Mouse (Mus musculus) forebrain, embryonic 16.5 days (tissue): ENCODE measurements around the gene Plcb3. TPM values are rescaled to one million over a fixed set of nuclear protein-coding genes. Genes with fewer than 3 reads are reported as not detected.
A peak's percentile ranks its signal among the peaks of the same experiment; 100 is the strongest.

ENCODE experiments used
- ATAC-seq: fragments of 200-750 bp; cut with Nextera tagmentation; 2 replicates; pipeline ENCODE4 v1.8.0; 2017; ENCODE audit warnings: mild to moderate bottlenecking, moderate library complexity
- H3K27ac ChIP-seq: fragments of 300-500 bp; sonication (generic); 2 replicates; pipeline ENCODE4 v1.5.1; 2014; ENCODE audit warnings: low read length, control low read depth
- H3K27me3 ChIP-seq: fragments of 300-500 bp; sonication (generic); replicated peaks from 2 replicates; pipeline ENCODE4 v1.6.1; 2014; ENCODE audit warnings: low read length; ENCODE audit not compliant: control insufficient read depth, insufficient read depth
- H3K36me3 ChIP-seq: fragments of 300-500 bp; sonication (generic); 2 replicates; pipeline ENCODE4 v1.6.1; 2014; ENCODE audit not compliant: control insufficient read depth, insufficient read depth
- H3K4me1 ChIP-seq: fragments of 300-500 bp; sonication (generic); replicated peaks from 2 replicates; pipeline ENCODE4 v1.6.1; 2014; ENCODE audit warnings: low read length; ENCODE audit not compliant: control insufficient read depth, insufficient read depth
- H3K4me2 ChIP-seq: fragments of 300-500 bp; sonication (generic); 2 replicates; pipeline ENCODE4 v1.6.1; 2014; ENCODE audit warnings: mild to moderate bottlenecking, low read length, control low read depth
- H3K4me3 ChIP-seq: fragments of 300-500 bp; sonication (generic); replicated peaks from 2 replicates; pipeline ENCODE4 v1.5.1; 2014; ENCODE audit warnings: mild to moderate bottlenecking, low read length, control low read depth
- H3K9ac ChIP-seq: fragments of 300-500 bp; sonication (generic); replicated peaks from 2 replicates; pipeline ENCODE4 v1.6.1; 2014; ENCODE audit warnings: low read depth, low read length, control low read depth
- H3K9me3 ChIP-seq: fragments of 300-500 bp; sonication (generic); 2 replicates; pipeline ENCODE4 v1.6.1; 2016; ENCODE audit warnings: low read length; ENCODE audit not compliant: control insufficient read depth
- WGBS: fragments of 180-500 bp; shearing (Covaris S2); extraction: QIAGEN DNeasy Blood & Tissue Kit; methylation state at CpG from one replicate; pipeline ENCODE4 v1.1.7; 2014; 5-methylcytosine and 5-hydroxymethylcytosine counted together
- polyA plus RNA-seq: library from polyadenylated mRNA; unstranded; fragments of >200 nt; fragmentation: Nextera tagmentation; extraction: Ambion mirVana; gene quantifications from 2 replicates; pipeline ENCODE4 v1.2.1, GENCODE M21; 2015

The Plcb3 gene
- polyA plus RNA-seq, 1 experiment from 2014 or later, result 11.5 TPM

DNA sequence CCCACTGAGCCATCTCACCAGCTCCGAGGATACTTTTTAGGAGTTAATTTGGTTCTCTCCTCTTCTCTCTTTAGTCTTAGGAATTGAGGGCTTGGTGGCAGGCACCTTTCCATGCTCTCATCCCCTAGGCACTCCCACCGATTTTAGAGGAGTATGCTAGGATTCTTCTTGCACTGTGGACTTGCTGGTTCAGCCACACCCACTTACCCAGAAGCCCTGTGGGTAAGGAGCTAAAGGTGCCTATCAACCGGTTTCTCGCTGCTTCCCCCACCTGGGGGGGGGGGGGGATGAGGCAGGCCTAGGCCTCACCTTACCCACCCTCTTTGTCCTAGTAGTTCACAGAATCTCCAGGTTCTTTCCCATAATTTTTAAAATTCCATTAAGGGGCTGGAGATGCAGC is 28.5 kb downstream of the Plcb3 start:
- no peaks in the 10 kb centered on the region for H3K27me3 ChIP-seq
- peaks cover 2% of the 10 kb centered on the region; the same call in 1 of the 2 replicates for H3K36me3 ChIP-seq
- no peaks in the 10 kb centered on the region for H3K9me3 ChIP-seq
- whole genome bisulfite sequencing, result 50% methylated on average over 4 of the region's 4 CpGs
- H3K4me3 ChIP-seq, result no peak overlapping the region
- H3K27ac ChIP-seq, result no peak overlapping the region
- H3K4me1 ChIP-seq, result peaks cover 17% of the 10 kb centered on the region
- H3K4me2 ChIP-seq, result no peak overlapping the region
- H3K9ac ChIP-seq, result no peak overlapping the region
- ATAC-seq, result no peak

DNA sequence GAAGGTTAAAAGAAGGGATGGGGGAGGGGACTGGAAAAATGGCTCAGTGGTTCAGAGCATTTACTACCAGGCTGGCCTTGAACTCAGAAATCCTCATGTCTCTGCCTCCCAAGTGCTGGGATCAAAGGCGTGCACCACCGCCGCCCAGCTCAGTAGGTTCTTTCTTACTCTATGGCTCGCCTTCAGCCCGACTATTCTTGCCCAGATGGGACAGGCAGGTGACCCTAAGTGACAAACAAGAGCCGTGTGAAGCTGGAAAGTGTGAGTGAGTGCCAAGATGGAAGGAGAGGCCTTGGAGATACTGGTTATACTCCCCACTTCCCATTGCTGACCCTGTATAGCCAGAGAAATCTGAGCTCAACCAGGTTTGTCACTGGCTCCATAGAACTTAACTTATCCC is 32.6 kb downstream of the Plcb3 start:
- Histone ChIP-seq H3K27me3 (no peaks in the 10 kb centered on the region), H3K27ac (no peak overlapping the region), H3K36me3 (peaks cover 2% of the 10 kb centered on the region; the same call in 1 of the 2 replicates), H3K9ac (no peak overlapping the region), H3K4me1 (peaks cover 31% of the 10 kb centered on the region), H3K4me3 (no peak overlapping the region), H3K4me2 (no peak overlapping the region), H3K9me3 (no peaks in the 10 kb centered on the region)
- WGBS, result 96% methylated on average over 6 of the region's 6 CpGs
- no peak for ATAC-seq

DNA sequence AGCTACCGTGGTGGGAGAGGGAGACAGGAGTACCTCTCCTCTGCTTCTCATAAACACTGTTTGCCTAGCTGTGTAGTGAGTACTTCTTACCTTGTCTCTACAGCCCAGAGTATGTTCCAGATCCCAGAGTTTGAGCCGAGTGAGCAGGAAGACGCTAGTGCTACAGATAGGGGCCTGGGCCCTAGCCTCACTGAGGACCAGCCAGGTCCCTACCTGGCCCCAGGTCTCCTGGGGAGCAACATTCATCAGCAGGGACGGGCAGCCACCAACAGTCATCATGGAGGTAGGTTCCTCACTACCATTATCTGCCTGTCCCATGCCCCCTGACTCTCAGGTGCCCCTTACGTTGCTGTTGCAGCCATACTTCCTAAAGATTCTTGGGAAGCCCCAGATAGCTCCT is 33.5 kb downstream of the Plcb3 start:
- ATAC-seq, result no peak
- Histone ChIP-seq H3K27ac (peak overlapping the region; percentile 97), H3K9ac (peak overlapping the region; percentile 99), H3K4me3 (peak overlapping the region; percentile 98), H3K36me3 (peaks cover 2% of the 10 kb centered on the region; the same call in 1 of the 2 replicates), H3K9me3 (no peaks in the 10 kb centered on the region), H3K4me1 (peaks cover 34% of the 10 kb centered on the region), H3K27me3 (no peaks in the 10 kb centered on the region), H3K4me2 (peak overlapping the region; percentile 88)
- WGBS, result 23% methylated on average over 5 of the region's 5 CpGs

DNA sequence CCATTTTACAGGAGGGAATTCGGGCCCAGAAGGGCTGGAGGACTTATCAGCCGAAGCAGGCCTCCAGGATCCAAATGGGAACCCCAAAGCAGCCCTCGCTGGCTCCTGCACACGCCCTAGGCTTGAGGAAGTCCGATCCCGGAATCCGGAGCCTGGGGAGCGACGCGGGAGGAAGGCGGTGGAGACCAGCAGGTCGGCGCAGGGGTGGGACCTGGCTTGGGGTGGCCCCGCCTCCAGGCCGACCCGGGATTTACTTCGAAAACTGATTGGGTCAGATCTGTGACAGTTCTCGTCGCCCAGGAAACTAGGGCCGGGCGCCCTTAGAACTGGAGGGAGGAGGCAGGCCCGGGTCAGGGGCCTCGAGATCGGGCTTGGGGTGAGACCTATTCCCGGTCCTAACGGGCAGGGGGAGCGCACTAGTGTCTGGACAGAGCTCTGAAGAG is 34.0 kb downstream of the Plcb3 start, which contains the start of gene Gpr137:
Gpr137 (minus strand) TSS at position 232 of the 443 bp plus-strand sequence.
- peak within 1 kb of the TSS; percentile 99 for H3K9ac ChIP-seq
- peak within 1 kb of the TSS; percentile 99 for H3K4me2 ChIP-seq
- peak within 1 kb of the TSS; percentile 98 for H3K4me3 ChIP-seq
- WGBS, result under 1% methylated on average over 27 of the region's 27 CpGs
- H3K36me3 ChIP-seq, result peaks cover 2% of the 10 kb centered on the region; the same call in 1 of the 2 replicates
- H3K27ac ChIP-seq, result peak within 1 kb of the TSS; percentile 97
- H3K4me1 ChIP-seq, result peaks cover 34% of the 10 kb centered on the region
- H3K9me3 ChIP-seq, result no peaks in the 10 kb centered on the region
- ATAC-seq, result peak; percentile 87
- H3K27me3 ChIP-seq, result no peaks in the 10 kb centered on the region

DNA sequence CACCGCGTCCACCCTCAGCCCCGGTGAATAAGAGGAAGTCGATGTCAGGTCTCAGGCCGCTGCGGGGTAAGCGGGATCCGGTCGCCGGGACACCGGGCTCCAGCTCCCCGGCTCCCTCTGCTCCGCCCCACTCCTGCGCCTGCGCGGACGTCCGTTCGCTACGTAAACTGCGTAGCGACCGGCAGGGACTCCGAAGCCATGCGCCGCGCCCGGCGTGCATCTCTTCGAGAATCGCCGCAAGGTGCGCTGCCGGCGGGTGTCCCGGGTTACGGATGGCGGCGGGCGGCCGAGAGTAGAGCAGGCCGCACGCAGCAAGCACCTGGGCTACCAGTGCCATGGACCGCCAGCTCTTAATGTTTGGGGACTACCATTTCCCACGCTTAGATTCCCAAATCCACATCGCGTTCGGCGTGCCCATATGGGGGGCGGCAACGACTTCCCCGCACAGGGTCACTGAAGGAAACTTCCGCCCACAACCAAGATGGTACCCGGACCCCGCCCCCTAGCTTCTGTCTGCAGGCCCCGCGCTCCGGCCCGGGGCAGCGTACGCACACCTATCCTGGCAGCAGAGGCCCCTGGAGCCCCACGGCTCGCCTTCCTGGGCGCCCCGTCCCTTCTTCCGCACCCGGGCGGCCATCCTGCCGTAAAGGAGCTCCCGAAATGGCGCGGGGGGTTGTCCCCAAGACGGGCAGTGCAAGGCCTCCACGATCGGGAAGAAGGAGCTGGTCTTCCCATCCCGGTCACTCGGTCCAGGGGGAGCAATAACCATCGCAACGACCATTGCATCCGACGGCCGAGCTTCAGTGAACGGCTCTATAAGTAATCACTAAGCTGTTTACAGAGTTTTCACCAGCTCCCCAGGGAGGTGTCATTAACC is 34.7 kb downstream of the Plcb3 start, which contains the start of gene Bad:
Bad (plus strand) TSS at position 490 of the 877 bp plus-strand sequence.
- no peaks in the 10 kb centered on the region for H3K27me3 ChIP-seq
- under 1% methylated on average over 83 of the region's 83 CpGs for WGBS
- peaks cover 34% of the 10 kb centered on the region for H3K4me1 ChIP-seq
- no peaks in the 10 kb centered on the region for H3K9me3 ChIP-seq
- peaks cover 2% of the 10 kb centered on the region; the same call in 1 of the 2 replicates for H3K36me3 ChIP-seq
- peak; percentile 84 for ATAC-seq
- H3K4me3 ChIP-seq, result peak within 1 kb of the TSS; percentile 98
- peak within 1 kb of the TSS; percentile 99 for H3K9ac ChIP-seq
- peak within 1 kb of the TSS; percentile 99 for H3K4me2 ChIP-seq
- peak within 1 kb of the TSS; percentile 97 for H3K27ac ChIP-seq

DNA sequence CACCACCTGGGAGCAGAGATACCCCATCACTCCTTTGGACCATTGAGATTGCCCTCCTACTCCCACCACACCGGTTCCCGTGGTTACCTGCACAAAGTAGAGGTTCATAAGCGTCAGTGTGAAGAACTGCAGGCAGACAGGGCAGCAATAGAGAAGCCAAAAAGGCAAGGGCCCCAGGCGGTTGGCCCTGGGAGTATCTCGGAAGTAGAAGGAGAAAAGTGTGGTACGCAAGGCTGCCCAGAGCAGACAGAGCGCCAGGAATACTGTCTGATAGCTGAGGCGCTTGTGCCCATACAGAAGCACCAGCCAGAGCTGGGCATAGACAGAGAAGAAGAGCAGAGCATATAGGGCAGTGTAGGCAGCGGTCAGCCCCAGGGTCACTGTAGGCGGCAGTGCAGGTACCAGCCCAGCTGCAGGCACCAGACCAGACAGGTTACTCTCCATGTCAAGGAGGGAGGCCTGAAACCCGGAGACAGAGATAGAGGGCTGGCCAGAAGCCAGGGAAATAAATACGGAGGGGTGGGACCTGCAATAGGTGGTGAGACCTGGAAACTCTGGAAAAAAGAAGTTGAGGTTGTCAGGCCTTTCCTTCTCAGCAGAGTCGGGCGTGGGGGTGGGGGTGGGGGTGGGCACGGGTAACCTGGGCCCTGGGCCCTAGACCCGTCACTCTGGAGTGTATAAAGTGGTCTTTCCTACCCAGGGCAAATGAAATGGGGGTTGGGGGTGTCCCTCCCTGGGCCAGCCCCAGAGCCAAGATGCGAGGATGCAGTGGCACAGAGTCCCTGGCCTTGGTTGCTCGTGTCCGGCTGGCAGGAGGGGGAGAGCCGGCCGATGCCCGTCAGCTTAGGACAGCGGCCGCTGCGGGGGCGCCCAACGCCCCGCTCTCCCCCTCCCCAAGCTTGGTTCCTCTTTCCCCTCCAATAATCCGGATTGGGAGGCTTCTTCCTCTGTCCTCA is 35.6 kb downstream of the Plcb3 start:
- Histone ChIP-seq H3K4me2 (peak overlapping the region; percentile 99), H3K36me3 (no peaks in the 10 kb centered on the region), H3K27me3 (peaks cover 7% of the 10 kb centered on the region), H3K4me3 (peak overlapping the region; percentile 98), H3K27ac (no peak overlapping the region; the same call in 1 of the 2 replicates), H3K9ac (peak overlapping the region; percentile 99), H3K4me1 (peaks cover 34% of the 10 kb centered on the region), H3K9me3 (no peaks in the 10 kb centered on the region)
- peak; percentile 2; the same call in 1 of the 2 replicates for ATAC-seq
- WGBS, result 18% methylated on average over 29 of the region's 29 CpGs

DNA sequence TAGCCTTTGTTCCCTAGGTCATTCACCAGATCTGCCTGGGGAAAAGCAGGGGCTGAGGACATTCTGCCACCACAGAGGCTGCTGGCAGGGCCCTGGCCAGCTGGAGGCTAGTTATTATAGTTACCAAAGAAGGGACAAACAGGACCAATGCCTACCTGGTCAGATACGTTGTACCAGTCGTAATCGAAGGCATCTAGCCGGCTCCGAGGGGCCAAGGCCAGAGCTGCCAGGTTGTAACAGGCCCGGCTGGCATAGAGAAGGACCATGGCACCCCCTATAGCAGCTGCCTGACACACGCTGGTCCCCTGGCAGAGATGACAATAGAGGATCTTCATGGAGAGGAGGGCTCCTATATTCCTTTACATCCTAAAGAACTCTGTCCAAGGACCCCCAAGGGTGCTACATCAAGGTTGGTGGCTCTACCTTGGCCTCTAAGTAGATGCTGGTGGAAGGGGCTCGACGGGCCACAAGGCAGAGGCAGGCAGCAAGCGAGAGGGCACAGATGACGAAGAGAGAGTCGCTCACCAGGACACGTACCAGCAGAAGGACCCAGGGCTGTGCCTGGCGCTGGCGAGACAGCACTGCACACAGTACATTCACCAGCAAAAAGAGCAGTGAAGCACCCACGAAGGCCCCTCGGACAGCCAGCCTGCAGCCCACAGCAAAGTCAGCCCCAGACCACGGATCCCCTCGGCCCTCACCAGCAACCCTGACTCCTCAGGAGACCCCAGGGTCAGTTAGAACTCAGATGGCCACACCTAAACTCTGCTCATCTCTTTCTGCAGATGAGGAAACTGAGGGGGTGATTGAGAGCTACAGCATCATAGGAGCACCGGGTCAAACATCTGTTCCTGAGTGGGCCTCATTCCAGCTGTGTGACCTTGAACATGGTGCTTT is 36.9 kb downstream of the Plcb3 start:
- H3K36me3 ChIP-seq, result no peaks in the 10 kb centered on the region
- no peak for ATAC-seq
- peaks cover 34% of the 10 kb centered on the region for H3K4me1 ChIP-seq
- no peak overlapping the region for H3K27ac ChIP-seq
- peaks cover 19% of the 10 kb centered on the region for H3K27me3 ChIP-seq
- H3K9ac ChIP-seq, result no peak overlapping the region
- WGBS, result 87% methylated on average over 20 of the region's 20 CpGs
- H3K4me2 ChIP-seq, result peak overlapping the region; percentile 99
- no peaks in the 10 kb centered on the region for H3K9me3 ChIP-seq
- no peak overlapping the region for H3K4me3 ChIP-seq
